Mouse (Mus musculus) layer of hippocampus, adult 9-10 months (tissue): ENCODE results near the gene Srgap3.

Experiments used
- DNase-seq: peaks from one replicate; pipeline ENCODE4 v3.0.0; 2022; ENCODE audit warnings: low spot score

Gene Srgap3

GRCm38 (mm10) chr6:112684065-112684464, 263.0 kb downstream of the Srgap3 start:
- no peak for DNase-seq
